Mouse (Mus musculus) B cell, adult 67 days (primary cell): ENCODE data around the gene Apol7c. TPM values are rescaled to one million over a fixed set of nuclear protein-coding genes. Genes with fewer than 3 reads are reported as not detected.

Experiments
- total RNA-seq, 2 experiments: library from RNA; stranded (reverse); gene quantifications; 4 replicates each; pipeline ENCODE4 v1.2.4; 2023

The Apol7c gene
- total RNA-seq: not detected

GRCm38 (mm10) chr15:77533216-77533615, at the start of gene Apol7c:
Gene Apol7c, minus strand, starts transcription at chr15:77533316.

DNA sequence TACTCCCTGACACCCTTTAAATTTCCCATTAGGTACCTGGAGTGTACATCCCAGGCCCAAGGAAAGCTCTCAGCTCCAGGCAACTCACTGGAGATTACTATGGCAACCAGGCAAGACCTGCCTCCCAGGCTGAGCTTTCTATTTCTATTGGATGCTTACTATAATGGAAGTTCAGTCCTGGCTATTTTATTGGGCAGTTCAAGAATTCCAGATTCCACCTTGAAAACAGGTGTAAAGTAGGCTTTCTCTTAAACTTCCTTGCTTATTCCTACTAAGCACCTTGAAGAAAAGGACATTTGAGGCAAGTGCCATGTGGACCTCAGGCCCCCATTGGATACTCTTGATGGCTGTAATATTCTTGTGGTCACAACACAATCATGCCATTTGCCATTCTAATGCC, 28.7 kb upstream of the Apol7c start, which contains the start of gene 1700025B11Rik:
Gene 1700025B11Rik (minus strand): TSS at position 101 of the 400 bp plus-strand sequence.

DNA sequence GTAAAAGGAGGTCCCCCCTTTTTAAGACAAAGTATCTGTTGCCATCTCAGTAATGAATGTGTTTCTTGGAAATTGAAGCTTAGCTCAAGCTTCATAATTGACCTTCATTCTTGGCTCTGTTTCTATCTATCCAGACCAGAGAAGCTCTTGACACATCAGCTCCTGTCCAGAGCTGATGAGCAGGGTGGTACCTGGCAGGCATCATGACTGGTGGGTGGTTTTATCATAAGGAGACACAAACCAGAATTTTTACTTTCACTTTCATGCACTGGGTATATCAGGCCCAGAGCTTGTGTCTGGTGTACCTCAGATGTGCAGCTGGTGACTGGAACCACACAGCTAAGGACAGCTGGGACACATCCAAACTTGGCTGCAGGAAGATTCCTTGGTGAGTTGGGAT, 25.1 kb downstream of the Apol7c start, which contains the start of gene Apol11a:
Gene Apol11a (plus strand): TSS at position 306 of the 400 bp plus-strand sequence.

GRCm38 (mm10) chr15:77476693-77477092, 56.4 kb downstream of the Apol7c start, which contains the start of gene Apol10a:
Gene Apol10a, plus strand, starts transcription at chr15:77477047.

Other genes with a start within 250 kb of the Apol7c start
- gene Rbfox2, start 226.3 kb downstream of the Apol7c start, total RNA-seq: not detected
- not detected for gene Apol7a, start 134.2 kb downstream of the Apol7c start, total RNA-seq
- not detected for gene Apol9a, start 122.2 kb downstream of the Apol7c start, total RNA-seq
- gene Apol7b, start 85.8 kb downstream of the Apol7c start, total RNA-seq: not detected
- gene Apol10a, start 56.3 kb downstream of the Apol7c start, total RNA-seq: not detected
- gene Apol11a, start 25.0 kb downstream of the Apol7c start, total RNA-seq: not detected
- not detected for gene 1700025B11Rik, start 28.6 kb upstream of the Apol7c start, total RNA-seq
- gene Apol10b, start 62.8 kb upstream of the Apol7c start, total RNA-seq: not detected
- gene Gm36245, start 65.9 kb upstream of the Apol7c start, total RNA-seq: not detected
- not detected for gene Apol11b, start 110.0 kb upstream of the Apol7c start, total RNA-seq
- gene Apol7e, start 165.5 kb upstream of the Apol7c start, total RNA-seq: under 1 TPM in 1 of 2 experiments, not detected in 1; 0.41 TPM
- gene Apol9b, start 195.7 kb upstream of the Apol7c start, total RNA-seq: not detected
- 10 to 100 TPM; 10.8 to 14.3 TPM for gene Apol8, start 223.7 kb upstream of the Apol7c start, total RNA-seq